Mouse (Mus musculus) ES-Bruce4 (cell line): ENCODE measurements at regions not wholly inside any gene's neighbourhood (a gene's known extent, or its start where the extent isn't known, plus 50 kb on each side); places are given as distances from the start of the nearest gene placed in this dataset.

ENCODE experiments used
- CTCF ChIP-seq: IDR thresholded peaks from one replicate; pipeline ENCODE4 v1.8.1; 2011; ENCODE audit warnings: low read depth, low read length
- EP300 ChIP-seq: IDR thresholded peaks from 2 replicates; pipeline ENCODE4 v1.6.1; 2011; ENCODE audit warnings: low read depth, low read length; ENCODE audit not compliant: insufficient read depth
- POLR2A ChIP-seq: IDR thresholded peaks from one replicate; pipeline ENCODE4 v1.8.1; 2011; ENCODE audit warnings: low read length; ENCODE audit not compliant: insufficient read depth

DNA sequence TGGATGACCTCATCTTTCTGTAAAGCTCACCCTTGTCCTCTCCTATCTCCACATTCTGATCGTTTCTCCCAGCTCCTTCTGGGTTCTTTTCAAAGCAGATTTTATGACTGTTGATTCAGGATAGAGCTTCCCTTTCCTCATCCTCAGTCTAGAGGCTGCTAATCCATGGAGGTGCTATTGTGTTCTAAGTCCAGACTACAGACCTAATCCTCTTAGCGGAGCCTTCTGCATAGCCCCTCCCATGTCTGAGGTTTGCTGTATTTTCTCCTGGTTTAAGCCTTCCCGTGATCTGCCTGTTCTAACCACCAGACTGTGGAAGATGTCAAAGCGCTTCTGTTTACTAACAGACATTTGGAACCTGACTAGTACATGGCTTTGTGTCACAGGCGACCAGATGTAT is 294.0 kb upstream of the Cdh4 start:
- TF ChIP-seq CTCF (no peak), POLR2A (no peak), EP300 (no peak)
